Mouse (Mus musculus) embryonic fibroblast, embryonic 13.5 days (primary cell): ENCODE measurements around the gene Necab3.

Experiments used
- CTCF ChIP-seq: IDR thresholded peaks from 2 replicates; pipeline ENCODE4 v1.5.1; 2011; ENCODE audit warnings: mild to moderate bottlenecking, control low read depth, low read length, moderate library complexity, borderline replicate concordance; ENCODE audit not compliant: insufficient read depth
- POLR2A ChIP-seq: IDR thresholded peaks from 2 replicates; pipeline ENCODE4 v1.6.1; 2011; ENCODE audit warnings: low read depth, mild to moderate bottlenecking, control low read depth, low read length, moderate library complexity

- TF ChIP-seq POLR2A: no peak
- no peak for TF ChIP-seq CTCF
These were observed 10.0 kb downstream of the Necab3 start for GRCm38 (mm10) chr2:154548688-154549087.
